Mouse (Mus musculus) T-cell, adult 2 months (primary cell): ENCODE data around the gene Fxyd7.

Source experiments
- DNase-seq: peaks from one replicate; pipeline ENCODE4 v3.0.0; 2022; ENCODE audit warnings: low spot score

The Fxyd7 gene

GRCm38 (mm10) chr7:31050921-31051320, 346 bp downstream of the Fxyd7 start:
- no peak for DNase-seq

GRCm38 (mm10) chr7:31050487-31050886, 780 bp downstream of the Fxyd7 start:
- DNase-seq = no peak

GRCm38 (mm10) chr7:31049846-31050281, 1.4 kb downstream of the Fxyd7 start:
- no peak for DNase-seq

DNA sequence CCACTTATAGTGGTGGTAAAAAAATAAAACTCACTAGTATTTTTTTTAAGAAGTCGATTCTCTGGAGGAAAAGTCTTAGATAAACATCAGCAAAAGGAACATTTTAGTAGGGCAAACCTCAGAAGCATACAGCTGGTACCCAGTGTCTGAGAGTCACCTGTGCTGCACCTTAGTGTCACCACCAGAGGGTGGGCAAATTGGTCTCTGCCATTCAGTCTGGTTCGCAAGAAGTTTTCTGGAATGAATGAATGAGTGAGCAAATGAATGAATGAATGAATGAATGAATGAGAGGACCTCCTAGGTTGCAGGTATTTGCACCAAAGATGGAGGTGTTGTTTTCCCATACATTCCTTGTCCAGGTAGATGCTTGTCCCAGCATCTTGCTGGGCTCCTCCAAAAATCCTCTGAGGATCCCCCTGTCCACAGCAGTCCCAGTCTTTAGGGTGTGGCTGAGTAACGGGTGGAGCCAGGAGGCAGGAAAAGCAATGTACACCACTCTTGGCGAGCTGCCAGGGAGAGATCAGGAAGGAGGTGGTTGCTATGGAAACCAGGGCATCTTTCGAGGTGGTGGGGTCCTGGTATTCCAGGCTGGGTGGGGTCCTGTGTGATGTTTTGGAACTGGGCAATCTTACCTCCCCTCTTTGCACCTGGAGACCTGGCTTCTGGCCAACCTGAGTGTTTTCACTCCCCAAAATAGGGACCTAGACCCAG, 2.0 kb downstream of the Fxyd7 start:
- DNase-seq = no peak

GRCm38 (mm10) chr7:31042431-31042910, 8.8 kb downstream of the Fxyd7 start, which contains the start of gene Fxyd5:
TSS of gene Fxyd5 (minus strand) at chr7:31042481.
- no peak for DNase-seq

DNA sequence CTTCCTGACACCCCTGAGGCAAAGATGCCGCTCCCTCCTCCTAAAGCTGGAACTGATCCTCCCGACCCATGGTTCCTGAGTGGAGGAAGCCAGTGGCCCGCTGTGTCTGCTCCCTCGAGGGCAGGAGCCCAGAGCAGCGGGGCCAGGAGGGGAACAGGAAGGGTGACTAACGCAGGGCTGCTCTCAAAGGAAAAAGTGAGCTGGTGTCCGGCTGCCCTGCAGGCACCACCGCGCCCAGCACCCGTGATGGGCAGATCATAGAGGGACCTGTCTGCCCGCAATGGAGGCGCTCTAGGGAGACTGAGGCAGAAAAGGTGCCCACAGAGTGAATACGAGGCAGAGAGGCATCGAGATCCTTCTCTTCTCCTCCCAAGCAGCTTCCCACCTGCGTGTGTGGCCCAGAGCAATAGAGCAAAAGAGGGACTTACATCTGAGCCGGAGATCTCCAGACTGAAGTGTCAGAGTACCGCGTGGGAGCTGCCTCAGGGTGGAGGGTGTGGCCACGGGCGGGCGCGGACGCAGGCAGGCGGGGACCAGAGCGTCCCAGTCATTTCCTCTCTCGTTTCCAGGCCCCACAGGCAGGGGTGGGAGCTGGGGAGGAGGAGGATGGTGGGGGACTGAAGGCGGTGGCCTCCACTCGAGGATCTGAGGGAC, 9.5 kb downstream of the Fxyd7 start:
- DNase-seq = peak; percentile 85

DNA sequence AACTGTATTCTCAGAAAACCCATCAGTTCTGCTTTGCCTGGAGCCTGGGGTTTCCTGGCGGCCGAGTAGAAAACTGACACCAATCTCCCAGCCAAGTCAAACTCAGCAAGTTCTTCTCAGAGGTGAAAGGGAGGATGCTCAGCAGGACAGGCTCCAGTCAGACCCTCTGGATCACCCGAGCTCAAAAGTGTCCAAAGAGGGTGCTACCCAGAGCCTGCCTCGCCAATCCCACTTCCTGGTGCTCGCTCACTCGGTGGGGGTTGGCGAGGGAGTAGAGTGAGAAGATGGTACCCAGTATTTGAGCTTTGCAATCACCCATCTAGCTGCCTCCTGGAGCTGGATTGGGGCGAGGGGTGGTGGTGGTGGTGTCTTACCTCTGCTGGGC, 10.3 kb downstream of the Fxyd7 start:
- no peak for DNase-seq

GRCm38 (mm10) chr7:31040281-31041022, 10.8 kb downstream of the Fxyd7 start:
- DNase-seq = no peak

DNA sequence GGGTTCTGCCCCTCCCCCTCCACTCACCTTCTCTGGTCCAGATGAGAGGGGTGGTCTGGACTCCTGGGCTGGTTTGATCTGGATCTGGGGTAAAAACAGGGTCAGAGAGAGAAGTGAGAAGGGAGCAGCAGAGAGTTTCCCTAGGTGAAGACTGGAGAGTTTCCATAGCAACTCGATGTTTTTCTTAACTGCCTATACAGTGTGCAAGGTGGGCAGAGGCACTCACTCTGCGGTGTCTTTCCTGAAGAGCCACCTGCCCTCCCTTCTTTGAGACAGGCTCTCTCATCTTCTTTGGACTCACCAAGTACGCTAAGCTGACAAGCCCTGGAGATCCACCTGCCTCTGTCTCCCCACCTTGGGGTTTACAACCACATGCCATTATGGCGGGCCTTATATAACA, 12.3 kb downstream of the Fxyd7 start:
- no peak for DNase-seq

DNA sequence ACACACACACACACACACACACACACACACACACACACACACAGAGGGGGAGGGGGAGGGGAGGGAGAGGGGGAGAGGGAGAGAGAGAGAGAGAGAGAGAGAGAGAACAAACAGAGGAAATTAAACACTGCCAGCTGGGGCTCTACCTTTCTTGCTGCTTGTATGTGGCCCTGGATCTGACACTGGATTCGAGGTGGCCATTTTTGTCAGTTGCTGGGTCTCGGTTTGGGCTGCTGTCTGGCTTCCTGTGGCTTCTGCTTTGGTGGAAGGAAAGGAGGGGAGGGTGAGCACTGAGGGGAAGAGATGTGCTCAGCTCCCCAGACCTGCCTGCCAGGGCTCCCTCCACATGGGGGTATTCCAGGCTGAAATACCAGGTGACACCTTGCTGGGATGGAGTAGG, 13.6 kb downstream of the Fxyd7 start:
- peak; percentile 73 for DNase-seq

DNA sequence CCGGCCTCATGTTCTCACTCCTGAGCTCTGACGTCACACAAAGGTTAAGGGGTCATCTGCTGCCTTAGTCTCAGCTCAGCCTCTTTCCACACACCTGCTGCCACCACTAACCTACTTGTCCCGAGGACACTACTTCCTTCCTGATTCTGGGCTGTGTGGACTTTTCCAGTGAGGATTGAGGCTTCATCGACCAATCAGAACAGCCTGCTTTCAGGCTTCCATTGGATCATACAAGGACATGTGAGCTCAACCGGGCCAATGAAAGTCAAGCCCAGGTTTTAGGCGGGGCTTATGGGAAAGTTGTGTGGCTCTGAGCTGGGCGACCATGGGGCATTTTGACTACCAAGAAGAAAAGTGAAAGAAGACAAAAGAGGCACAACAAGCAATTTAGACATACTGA, 14.3 kb downstream of the Fxyd7 start:
- peak; percentile 39 for DNase-seq

- DNase-seq = no peak
Observed at GRCm38 (mm10) chr7:31035291-31035690, 16.0 kb downstream of the Fxyd7 start.

- peak; percentile 78 for DNase-seq
Observed at GRCm38 (mm10) chr7:31034789-31035188, 16.5 kb downstream of the Fxyd7 start.

GRCm38 (mm10) chr7:31033409-31034165, 17.7 kb downstream of the Fxyd7 start:
- DNase-seq = peak; percentile 89

DNA sequence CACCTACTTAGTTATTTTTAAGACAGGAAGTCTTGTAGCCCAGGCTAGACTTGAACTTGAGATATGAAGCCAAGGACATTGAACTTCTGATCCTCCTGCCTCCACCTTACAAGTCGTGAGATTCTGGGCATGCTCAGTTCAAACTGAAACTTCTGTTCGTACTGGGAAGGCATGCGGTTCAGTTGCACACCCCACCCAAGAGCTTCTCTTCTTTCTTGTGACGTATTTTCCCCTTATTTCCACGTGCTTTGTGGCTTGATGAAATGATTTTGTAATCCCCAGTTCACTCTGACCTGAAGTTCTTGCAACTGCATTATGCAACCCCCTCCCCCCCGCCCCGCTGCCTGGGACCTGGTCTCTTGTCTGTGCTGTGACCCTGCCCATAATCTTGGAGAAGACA, 19.5 kb downstream of the Fxyd7 start:
- DNase-seq = peak; percentile 44

DNA sequence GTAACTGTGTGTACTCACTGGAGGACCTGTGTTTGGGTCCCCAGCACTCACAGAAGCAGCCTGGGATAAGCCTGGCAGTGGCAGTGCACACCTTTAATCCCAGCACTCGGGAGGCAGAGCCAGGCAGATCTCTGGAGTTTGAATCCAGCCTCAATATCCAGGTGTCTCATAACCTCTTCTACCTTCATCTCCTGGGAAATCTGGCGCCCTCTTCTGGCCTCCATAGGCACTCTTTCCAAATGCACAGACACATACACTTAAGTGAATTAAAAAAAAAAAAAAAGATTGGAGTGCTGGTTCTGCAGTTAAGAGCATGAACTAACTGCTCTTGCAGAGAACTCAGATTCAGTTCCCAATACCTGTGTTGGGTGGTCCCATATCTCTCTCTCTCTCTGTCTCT, 20.6 kb downstream of the Fxyd7 start:
- no peak for DNase-seq

DNA sequence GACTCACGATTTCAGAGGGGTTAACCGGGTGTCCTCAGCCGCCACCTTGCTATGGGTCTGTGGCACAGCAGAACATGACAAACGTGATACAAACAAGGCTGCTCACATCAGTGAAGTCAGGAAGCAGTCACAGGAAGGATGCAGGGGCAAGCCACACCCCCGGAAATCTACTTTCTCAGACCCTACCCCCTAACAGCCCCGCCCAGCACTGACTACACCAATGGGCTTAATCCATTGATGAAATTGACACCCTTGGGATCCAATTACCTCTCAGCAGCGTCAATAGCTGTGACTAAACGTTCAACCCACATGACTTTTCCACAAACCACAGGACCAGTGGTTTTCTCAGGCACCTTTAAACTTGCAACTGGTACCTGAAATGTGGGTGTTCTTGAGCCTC, 22.7 kb downstream of the Fxyd7 start:
- DNase-seq = peak; percentile 61

DNA sequence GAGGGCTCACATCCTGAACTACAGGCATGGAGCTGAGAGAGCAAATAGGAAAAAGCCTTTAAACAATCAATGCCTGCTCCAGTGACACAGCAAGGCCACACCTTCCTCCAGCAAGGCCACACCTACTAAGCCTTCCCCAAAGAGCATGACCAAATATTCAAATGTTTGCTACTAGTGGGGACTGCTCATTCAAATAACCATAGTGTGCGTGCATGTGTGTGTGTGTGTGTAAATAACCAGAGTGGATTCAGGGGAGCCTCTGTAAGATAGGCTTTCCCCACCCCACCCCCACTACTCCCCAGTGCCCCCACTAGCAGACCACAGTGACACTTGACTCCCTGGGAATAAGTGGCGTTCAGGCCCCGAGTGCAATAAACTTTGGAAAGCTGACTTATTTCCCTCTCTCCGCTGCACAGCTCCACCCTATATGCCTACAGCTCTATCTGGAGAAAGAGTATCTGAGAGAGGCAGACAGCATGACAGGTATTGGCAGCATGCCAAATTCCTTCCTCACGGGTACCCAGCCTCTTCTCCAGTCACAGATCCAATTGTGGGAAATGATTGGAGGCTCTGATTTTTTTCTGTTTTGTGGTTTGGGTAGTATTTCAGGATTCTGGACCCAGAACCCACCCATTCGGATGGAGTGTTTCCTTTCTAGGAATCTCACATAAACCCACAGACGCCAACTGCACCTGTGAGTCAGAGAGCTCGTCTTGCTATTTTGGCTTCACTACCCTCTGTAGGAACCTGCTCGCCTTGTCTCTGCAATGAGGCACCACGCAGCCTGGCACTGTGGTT, 34.0 kb downstream of the Fxyd7 start:
- no peak for DNase-seq

GRCm38 (mm10) chr7:31012971-31013370, 38.3 kb downstream of the Fxyd7 start:
- no peak for DNase-seq

DNA sequence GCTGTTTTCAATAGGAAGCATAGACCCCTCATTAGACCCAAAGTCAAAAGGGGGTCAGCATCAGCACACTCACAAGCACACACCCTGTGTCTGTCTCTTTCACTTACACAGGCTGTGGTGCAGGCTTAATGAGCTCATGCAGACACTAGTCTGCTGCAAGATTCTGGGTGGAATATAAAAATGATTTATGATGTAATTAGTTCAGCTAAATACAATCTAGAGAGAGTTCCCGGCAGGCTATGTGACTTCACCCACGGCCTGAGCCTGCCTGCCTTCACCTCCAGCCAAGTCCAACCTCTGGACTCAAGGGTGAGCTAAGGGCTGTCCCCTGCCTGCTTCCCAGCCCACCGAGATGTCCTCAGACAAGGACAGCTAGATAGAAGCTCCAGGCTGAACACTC, 42.4 kb downstream of the Fxyd7 start:
- DNase-seq = no peak

DNA sequence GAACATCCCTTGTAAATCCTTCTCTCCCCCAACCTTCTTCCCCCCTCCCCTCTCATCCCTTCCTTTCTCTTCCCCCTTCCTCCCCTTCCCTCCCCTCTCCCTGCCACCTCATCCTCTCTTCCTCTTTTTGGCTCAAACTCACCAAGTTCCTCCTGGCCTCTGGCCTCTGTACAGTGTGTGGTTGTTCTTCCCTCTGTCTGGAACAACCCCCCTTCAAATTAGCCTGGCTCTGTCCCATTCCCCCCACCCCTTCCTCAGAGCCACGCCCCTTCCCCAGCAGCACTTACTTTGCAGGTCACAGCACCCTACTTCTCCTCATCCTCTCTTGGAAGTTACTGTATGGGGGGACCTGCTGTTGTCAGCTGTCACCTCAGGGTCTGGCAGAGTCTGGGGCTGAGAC, 43.1 kb downstream of the Fxyd7 start:
- no peak for DNase-seq
